Mouse (Mus musculus) forebrain, embryonic 12.5 days (tissue): ENCODE results near the gene Hacl1. TPM values are rescaled to one million over a fixed set of nuclear protein-coding genes. Genes with fewer than 3 reads are reported as not detected.

Experiments used
- ATAC-seq: fragments of 200-750 bp; cut with Nextera tagmentation; 2 replicates; pipeline ENCODE4 v1.8.0; 2017; ENCODE audit warnings: moderate TSS enrichment; ENCODE audit not compliant: low FRiP score
- H3K27ac ChIP-seq: fragments of 300-500 bp; sonication (generic); 2 replicates; pipeline ENCODE4 v1.5.1; 2016; ENCODE audit warnings: mild to moderate bottlenecking
- H3K27me3 ChIP-seq: fragments of 300-500 bp; sonication (generic); 2 replicates; pipeline ENCODE4 v1.6.1; 2016; ENCODE audit warnings: mild to moderate bottlenecking
- H3K36me3 ChIP-seq: fragments of 300-500 bp; sonication (generic); replicated peaks from 2 replicates; pipeline ENCODE4 v1.6.1; 2016; ENCODE audit warnings: mild to moderate bottlenecking
- H3K4me1 ChIP-seq: fragments of 300-500 bp; sonication (generic); 2 replicates; pipeline ENCODE4 v1.6.1; 2016
- H3K4me2 ChIP-seq: fragments of 300-500 bp; sonication (generic); 2 replicates; pipeline ENCODE4 v1.6.1; 2016; ENCODE audit warnings: mild to moderate bottlenecking, moderate library complexity
- H3K4me3 ChIP-seq: fragments of 300-500 bp; sonication (generic); replicated peaks from 2 replicates; pipeline ENCODE4 v1.5.1; 2016; ENCODE audit warnings: mild to moderate bottlenecking
- H3K9ac ChIP-seq: fragments of 300-500 bp; sonication (generic); 2 replicates; pipeline ENCODE4 v1.6.1; 2016; ENCODE audit warnings: mild to moderate bottlenecking
- H3K9me3 ChIP-seq: fragments of 300-500 bp; sonication (generic); 2 replicates; pipeline ENCODE4 v1.6.1; 2016
- WGBS: fragments of 180-500 bp; shearing (Covaris S2); methylation state at CpG from one replicate; pipeline ENCODE4 v1.1.7; 2016; 5-methylcytosine and 5-hydroxymethylcytosine counted together
- polyA plus RNA-seq: library from polyadenylated mRNA; unstranded; fragments of >200 nt; fragmentation: Nextera tagmentation; extraction: Ambion mirVana; gene quantifications from 2 replicates; pipeline ENCODE4 v1.2.1, GENCODE M21; 2016

Hacl1 gene
- polyA plus RNA-seq, 1 experiment from 2014 or later: 6.9 TPM

DNA sequence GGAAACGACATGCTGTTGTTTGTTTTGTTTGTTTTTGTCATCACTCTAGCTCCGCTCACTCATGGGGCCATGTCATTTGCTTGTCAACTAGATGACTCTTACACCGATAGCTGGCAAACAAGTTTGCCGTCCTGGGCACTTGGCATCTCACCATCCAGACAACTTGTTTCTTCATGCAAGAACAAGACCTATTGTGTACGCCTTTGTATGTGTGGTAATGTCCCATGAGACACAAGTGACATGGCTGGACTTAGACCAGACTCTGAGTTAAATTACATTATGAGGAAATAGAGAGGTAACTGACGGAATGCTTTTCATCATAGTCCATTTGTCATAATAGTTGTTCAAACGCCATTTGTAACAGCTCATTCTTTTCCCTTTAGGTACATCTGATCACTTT, 4.8 kb upstream of the Hacl1 start:
- ATAC-seq: no peak
- no peak overlapping the region for H3K27ac ChIP-seq
- H3K4me2 ChIP-seq: no peak overlapping the region
- H3K9me3 ChIP-seq: no peaks in the 10 kb centered on the region
- H3K4me3 ChIP-seq: no peak overlapping the region
- H3K4me1 ChIP-seq: peaks cover 9% of the 10 kb centered on the region
- 95% methylated on average over 7 of the region's 7 CpGs for WGBS
- H3K9ac ChIP-seq: no peak overlapping the region
- H3K27me3 ChIP-seq: no peaks in the 10 kb centered on the region
- no peaks in the 10 kb centered on the region for H3K36me3 ChIP-seq

DNA sequence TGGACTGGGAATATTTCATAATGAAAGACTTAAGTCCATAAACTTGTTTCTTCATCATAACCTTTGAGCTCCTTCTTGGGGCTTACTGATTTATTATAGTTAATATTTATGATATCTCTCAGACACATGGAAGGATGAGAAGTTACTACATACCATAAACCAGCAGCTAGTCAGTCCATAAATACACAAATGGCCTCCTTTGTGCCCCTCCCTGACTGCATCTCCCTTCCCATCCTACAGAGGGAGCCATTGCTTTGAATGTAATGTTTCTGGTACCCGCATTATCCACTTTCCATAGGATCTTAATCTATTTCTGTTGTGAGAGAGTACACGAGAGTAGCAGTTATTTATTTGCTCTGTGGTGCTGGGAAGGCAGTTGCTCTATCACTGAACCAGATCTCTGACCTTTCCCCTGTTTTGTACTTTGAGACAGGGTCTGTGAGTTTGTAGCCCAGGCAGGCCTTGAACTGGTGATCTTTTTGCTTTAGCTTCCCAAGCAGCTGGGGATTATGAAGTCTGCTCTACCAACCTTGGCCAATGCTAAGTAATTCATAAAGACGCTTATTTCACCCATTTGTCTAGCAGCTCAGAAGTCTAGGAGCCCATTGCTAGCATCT, 4.0 kb upstream of the Hacl1 start:
- H3K4me2 ChIP-seq: no peak overlapping the region
- H3K36me3 ChIP-seq: no peaks in the 10 kb centered on the region
- WGBS: 65% methylated on average over 3 of the region's 3 CpGs
- no peak overlapping the region for H3K27ac ChIP-seq
- ATAC-seq: no peak
- no peaks in the 10 kb centered on the region for H3K9me3 ChIP-seq
- no peaks in the 10 kb centered on the region for H3K27me3 ChIP-seq
- H3K4me3 ChIP-seq: no peak overlapping the region
- no peak overlapping the region for H3K9ac ChIP-seq
- peaks cover 15% of the 10 kb centered on the region for H3K4me1 ChIP-seq

DNA sequence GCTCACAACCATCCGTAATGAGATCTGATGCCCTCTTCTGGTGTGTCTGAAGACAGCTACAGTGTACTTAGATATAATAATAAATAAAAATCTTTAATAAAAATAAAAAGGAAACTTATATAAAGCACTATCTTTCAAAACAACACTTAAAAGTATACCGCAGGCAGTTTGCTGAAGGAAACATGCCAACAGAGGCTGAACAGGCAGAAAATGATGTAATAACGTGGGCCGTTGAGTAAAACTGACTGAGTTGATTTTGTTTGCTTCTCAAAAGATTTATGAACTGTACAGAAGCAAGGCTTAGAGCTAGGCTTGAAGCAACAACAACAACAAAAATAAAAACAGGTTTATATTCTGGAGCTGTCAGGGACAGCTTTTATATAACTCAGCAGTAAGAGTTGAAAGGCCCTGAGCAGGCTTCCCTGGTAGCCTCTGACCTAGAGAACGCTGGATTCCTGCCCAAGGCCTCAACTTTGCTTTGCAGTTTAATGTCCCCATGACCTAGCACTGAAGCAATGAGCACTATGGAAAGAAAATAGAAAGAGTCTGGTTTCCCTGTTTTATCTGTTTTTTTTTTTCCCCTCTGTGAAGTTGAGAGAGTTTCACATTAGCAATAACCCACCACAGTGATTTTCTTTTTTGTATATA, 3.2 kb upstream of the Hacl1 start:
- Histone ChIP-seq H3K9ac (no peak overlapping the region), H3K27me3 (no peaks in the 10 kb centered on the region), H3K4me3 (no peak overlapping the region), H3K4me2 (no peak overlapping the region), H3K36me3 (no peaks in the 10 kb centered on the region), H3K9me3 (no peaks in the 10 kb centered on the region), H3K27ac (no peak overlapping the region), H3K4me1 (peaks cover 18% of the 10 kb centered on the region)
- ATAC-seq: no peak
- WGBS: 88% methylated on average over 5 of the region's 5 CpGs

DNA sequence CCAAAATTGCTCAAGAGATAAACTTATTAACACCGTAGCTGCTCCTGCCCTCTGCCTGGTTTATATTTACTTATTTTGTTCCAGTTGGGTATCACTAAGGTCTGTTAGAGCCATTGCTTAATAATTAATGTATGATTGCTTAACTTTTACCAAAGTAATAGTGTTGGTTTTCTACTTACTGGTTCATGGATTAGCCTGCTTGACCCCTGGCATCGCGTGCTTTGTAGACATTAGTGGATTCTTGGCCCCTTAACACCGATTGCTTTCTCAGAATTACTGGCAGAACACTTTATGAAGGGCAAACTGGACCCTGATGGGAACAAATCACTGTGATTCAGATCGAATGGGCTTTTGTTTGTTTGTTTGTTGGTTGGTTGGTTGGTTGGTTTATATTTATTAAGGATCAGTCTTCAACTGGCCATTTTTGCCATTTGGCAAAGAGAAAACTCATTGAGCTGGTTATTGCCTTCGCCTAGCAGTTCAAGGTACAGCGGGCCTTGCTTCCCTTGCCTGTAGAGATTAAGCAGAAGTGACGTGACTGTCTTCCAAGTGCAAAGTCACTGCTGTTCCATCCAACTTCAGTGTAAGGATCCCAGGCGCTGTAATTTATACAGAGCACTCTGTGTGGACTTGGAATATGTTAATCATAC, 545 bp upstream of the Hacl1 start:
- Histone ChIP-seq H3K4me3 (peak overlapping the region; percentile 69), H3K27me3 (no peaks in the 10 kb centered on the region), H3K9ac (peak overlapping the region; percentile 66), H3K4me2 (peak overlapping the region; percentile 93), H3K36me3 (no peaks in the 10 kb centered on the region), H3K27ac (no peak overlapping the region; the same call in 1 of the 2 replicates), H3K4me1 (peaks cover 18% of the 10 kb centered on the region), H3K9me3 (no peaks in the 10 kb centered on the region)
- WGBS: 69% methylated on average over 9 of the region's 9 CpGs
- no peak for ATAC-seq

DNA sequence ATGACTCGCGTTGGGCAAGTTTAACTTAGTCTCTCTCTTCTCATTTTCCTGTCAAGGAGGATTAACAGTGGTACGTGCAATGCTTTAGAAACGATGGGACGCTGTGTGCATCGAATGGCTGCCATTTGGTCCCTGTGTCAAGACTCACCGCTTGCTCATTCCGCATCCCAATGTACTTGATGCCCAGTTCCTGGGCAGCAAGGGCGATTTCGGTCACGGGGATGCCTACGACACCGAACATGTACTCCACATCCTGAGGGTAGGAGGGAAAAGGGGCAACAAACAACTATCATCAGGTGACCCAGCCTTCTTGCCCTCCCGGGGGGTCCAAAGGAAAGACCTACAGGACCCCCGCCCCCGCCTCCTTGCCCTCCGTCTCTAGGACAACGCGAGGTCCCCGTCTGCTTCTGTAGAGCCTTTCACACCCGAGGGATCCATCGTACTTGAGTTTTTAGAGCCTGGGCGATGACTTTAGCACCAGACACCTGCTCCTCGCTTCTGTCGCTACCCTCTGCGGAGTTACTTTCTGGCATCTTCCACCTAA, 668 bp downstream of the Hacl1 start, which contains the start of gene Gm49387:
Gene Gm49387 (minus strand): TSS at position 533 of the 544 bp plus-strand sequence.
- no peaks in the 10 kb centered on the region for H3K36me3 ChIP-seq
- no peaks in the 10 kb centered on the region for H3K27me3 ChIP-seq
- ATAC-seq: peak; percentile 62
- H3K4me3 ChIP-seq: peak within 1 kb of the TSS; percentile 69
- H3K27ac ChIP-seq: peak within 1 kb of the TSS; percentile 81
- peak within 1 kb of the TSS; percentile 93 for H3K4me2 ChIP-seq
- peaks cover 18% of the 10 kb centered on the region for H3K4me1 ChIP-seq
- 2% methylated on average over 26 of the region's 26 CpGs for WGBS
- no peaks in the 10 kb centered on the region for H3K9me3 ChIP-seq
- peak within 1 kb of the TSS; percentile 66 for H3K9ac ChIP-seq

DNA sequence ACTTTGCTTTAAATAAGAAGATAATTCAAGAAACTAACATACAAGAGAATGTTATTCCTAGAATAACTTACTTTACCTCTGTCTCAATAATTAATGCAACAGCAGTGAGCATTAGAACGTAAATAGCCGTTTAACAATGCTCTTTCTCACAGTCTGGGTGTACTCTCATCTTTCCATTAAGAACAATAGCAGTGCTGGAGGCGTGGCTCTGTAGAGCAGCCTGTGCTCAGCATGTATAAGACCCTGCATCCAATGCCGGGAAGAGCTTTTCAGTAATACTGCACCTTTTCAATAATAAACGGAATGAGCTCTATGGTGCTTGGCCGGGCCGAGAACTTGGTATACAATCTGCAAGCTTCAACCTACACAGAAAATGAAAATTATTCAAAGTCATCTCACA, 10.4 kb downstream of the Hacl1 start:
- H3K4me1 ChIP-seq: 0 out of 2 replicates have a peak, but pooled peaks cover 3% of the 10 kb centered on the region
- H3K27ac ChIP-seq: no peak overlapping the region
- H3K9ac ChIP-seq: no peak overlapping the region
- WGBS: 29% methylated on average over 7 of the region's 7 CpGs
- H3K4me2 ChIP-seq: no peak overlapping the region
- no peaks in the 10 kb centered on the region for H3K27me3 ChIP-seq
- ATAC-seq: no peak
- no peak overlapping the region for H3K4me3 ChIP-seq
- H3K36me3 ChIP-seq: no peaks in the 10 kb centered on the region
- no peaks in the 10 kb centered on the region for H3K9me3 ChIP-seq

DNA sequence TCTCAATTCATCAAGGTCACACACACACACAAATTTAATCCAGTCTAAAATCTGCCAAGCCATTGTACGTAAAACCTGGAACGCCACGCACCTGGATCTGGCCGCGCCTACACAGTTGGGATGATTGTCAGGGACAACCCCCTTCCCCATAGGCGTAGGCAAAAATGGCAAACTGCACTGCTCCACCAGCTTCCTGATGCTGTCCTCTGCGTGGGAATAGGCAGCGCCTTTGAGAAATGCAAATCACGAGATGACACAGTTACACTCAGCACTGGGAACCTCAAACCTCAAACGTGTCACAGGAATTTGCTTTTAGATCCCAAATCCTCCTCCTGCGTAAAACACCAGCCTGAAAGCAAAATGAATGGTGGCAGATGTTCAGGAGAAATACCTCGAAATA, 18.3 kb downstream of the Hacl1 start:
- Histone ChIP-seq H3K4me1 (no peaks in the 10 kb centered on the region), H3K27ac (no peak overlapping the region), H3K9me3 (no peaks in the 10 kb centered on the region), H3K27me3 (no peaks in the 10 kb centered on the region), H3K4me2 (no peak overlapping the region), H3K4me3 (no peak overlapping the region), H3K9ac (no peak overlapping the region), H3K36me3 (no peaks in the 10 kb centered on the region)
- no peak for ATAC-seq
- WGBS: 89% methylated on average over 12 of the region's 12 CpGs

DNA sequence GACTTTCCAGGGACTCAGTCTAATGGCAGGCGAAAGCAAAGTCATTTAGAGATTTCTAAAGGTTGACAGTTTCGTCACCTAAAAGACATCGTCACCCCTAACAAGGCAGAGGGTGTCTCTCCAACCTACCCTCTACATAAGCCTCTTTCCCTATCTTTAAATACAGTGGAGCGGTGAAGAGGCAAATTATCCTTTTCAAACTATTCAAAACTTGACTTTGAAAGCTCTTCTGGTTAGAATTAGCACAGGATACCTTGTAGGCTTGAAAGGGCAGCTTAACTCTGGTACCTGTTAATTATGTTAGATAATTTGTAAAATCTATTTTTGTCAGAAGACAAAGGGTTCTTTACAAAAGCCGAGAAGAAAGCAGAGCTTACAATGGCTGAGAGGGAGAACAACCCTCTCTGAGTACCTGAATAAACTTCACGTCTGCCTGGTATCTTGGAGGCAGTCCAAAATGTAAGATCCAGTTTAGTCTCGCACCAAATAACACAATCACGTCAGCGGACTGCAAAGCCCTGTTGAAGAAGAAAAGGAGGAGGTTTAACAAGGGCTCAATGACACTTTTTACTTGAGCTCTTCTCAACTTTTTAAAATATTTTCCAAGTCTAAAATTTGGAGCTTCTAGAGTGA, 20.4 kb downstream of the Hacl1 start:
- H3K4me2 ChIP-seq: no peak overlapping the region
- no peak overlapping the region for H3K27ac ChIP-seq
- no peak overlapping the region for H3K4me3 ChIP-seq
- ATAC-seq: no peak
- no peak overlapping the region for H3K9ac ChIP-seq
- WGBS: 53% methylated on average over 9 of the region's 9 CpGs
- H3K36me3 ChIP-seq: no peaks in the 10 kb centered on the region
- H3K9me3 ChIP-seq: no peaks in the 10 kb centered on the region
- H3K4me1 ChIP-seq: no peaks in the 10 kb centered on the region
- no peaks in the 10 kb centered on the region for H3K27me3 ChIP-seq

DNA sequence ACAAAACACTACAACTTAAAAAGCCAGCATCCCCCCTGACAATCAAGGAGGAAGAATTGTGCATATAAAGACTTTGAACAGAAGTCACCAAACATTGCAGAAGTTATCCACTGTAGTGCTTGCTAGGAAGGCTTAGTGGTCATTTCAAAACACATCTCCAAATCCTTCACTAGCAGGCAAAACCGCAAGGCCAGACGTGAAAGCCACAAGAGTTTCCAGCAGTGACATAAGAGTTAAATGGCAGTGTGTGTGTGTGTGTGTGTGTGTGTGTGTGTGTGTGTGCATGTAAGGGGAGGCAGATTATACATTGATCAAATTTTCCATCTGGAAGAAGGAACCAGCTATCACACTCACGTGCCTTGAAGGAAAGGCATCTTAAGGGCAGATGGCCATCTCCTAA, 23.1 kb downstream of the Hacl1 start:
- no peaks in the 10 kb centered on the region for H3K36me3 ChIP-seq
- ATAC-seq: no peak
- no peak overlapping the region for H3K27ac ChIP-seq
- no peak overlapping the region for H3K9ac ChIP-seq
- no peaks in the 10 kb centered on the region for H3K4me1 ChIP-seq
- no peak overlapping the region for H3K4me2 ChIP-seq
- no peaks in the 10 kb centered on the region for H3K9me3 ChIP-seq
- no peak overlapping the region for H3K4me3 ChIP-seq
- 87% methylated on average over 3 of the region's 3 CpGs for WGBS
- H3K27me3 ChIP-seq: no peaks in the 10 kb centered on the region

DNA sequence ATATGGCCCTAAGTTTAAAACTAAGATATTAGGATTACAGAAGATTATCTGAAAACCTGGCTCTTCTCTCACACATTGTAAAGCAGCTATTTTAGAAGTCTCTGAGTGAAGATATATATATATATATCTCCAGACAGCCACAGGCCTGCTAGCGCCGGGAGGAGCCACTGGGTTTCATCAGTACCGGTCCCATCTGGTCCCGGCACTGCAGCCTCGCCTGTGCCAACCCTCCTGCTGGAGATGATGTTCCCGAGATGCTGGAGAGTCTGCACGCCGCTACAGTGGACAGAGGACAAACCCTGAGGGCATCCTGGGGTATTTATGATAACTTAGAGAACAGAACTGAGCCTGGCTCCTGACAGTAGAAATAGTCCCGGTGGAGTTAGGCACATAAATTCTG, 23.9 kb downstream of the Hacl1 start:
- no peak overlapping the region for H3K27ac ChIP-seq
- no peak for ATAC-seq
- no peak overlapping the region for H3K9ac ChIP-seq

DNA sequence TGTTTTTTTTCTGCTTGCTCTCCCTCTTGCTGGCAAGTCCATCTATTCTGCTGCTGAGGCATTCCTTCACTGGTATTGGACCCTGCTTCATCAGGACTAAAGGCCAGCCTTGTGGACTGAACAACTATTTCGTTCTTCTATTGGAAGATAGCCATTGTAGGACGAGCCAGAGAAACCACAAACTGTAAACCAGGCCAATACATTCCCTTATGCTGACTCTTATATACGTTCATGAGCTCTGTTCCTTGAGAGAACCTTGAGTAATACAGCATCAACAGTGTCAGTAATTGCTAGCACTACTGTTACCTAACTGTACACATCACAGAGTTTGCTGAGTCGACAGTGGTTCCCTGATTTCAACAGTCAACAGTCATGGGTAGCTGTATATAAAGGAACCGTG, 27.4 kb downstream of the Hacl1 start:
- WGBS: 89% methylated on average over 5 of the region's 5 CpGs
- ATAC-seq: no peak
- no peak overlapping the region for H3K4me2 ChIP-seq

More for the DNA sequence above, 23.9 kb downstream of the Hacl1 start:
- H3K4me3 ChIP-seq: no peak overlapping the region
- WGBS: 89% methylated on average over 9 of the region's 9 CpGs
- no peaks in the 10 kb centered on the region for H3K9me3 ChIP-seq
- H3K4me1 ChIP-seq: no peaks in the 10 kb centered on the region
- no peaks in the 10 kb centered on the region for H3K36me3 ChIP-seq
- H3K27me3 ChIP-seq: no peaks in the 10 kb centered on the region
- H3K4me2 ChIP-seq: no peak overlapping the region

DNA sequence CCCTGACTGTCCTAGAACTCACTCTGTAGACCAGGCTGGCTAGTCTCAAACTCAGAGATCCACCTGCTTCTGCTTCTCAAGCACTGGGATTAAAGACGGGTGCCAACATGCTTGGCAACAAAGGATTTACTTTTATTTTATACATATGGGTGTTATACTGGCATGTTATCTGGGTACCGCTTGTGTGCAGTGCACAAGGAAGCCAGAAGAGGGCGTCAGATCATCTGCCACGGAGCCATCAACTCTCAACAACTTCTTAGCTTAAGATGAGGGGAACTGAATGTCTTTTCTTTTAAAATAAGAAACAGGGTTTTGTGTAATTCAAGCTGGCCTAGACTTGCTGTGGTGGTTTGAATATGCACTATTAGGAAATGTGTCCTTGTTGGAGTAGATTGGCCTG, 29.1 kb downstream of the Hacl1 start:
- H3K9me3 ChIP-seq: no peaks in the 10 kb centered on the region
- H3K36me3 ChIP-seq: no peaks in the 10 kb centered on the region
- no peak overlapping the region for H3K4me3 ChIP-seq
- H3K4me2 ChIP-seq: no peak overlapping the region
- H3K9ac ChIP-seq: no peak overlapping the region
- H3K4me1 ChIP-seq: no peaks in the 10 kb centered on the region
- no peaks in the 10 kb centered on the region for H3K27me3 ChIP-seq
- no peak overlapping the region for H3K27ac ChIP-seq
- WGBS: 64% methylated on average over 4 of the region's 4 CpGs
- no peak for ATAC-seq

More for the DNA sequence above, 27.4 kb downstream of the Hacl1 start:
- no peak overlapping the region for H3K9ac ChIP-seq
- H3K4me1 ChIP-seq: no peaks in the 10 kb centered on the region
- H3K9me3 ChIP-seq: no peaks in the 10 kb centered on the region
- H3K27me3 ChIP-seq: no peaks in the 10 kb centered on the region
- no peak overlapping the region for H3K27ac ChIP-seq
- no peaks in the 10 kb centered on the region for H3K36me3 ChIP-seq
- H3K4me3 ChIP-seq: no peak overlapping the region
